Mouse (Mus musculus) liver, postnatal 0 days (tissue): ENCODE results near the gene Supt3. TPM values are rescaled to one million over a fixed set of nuclear protein-coding genes. Genes with fewer than 3 reads are reported as not detected.

Source experiments
- ATAC-seq: fragments of 200-750 bp; cut with Nextera tagmentation; 2 replicates; pipeline ENCODE4 v1.8.0; 2017; ENCODE audit warnings: mild to moderate bottlenecking, moderate library complexity
- DNase-seq: peaks from one replicate; pipeline ENCODE4 v3.0.0-alpha.2; 2016
- H3K27ac ChIP-seq: fragments of 300-500 bp; sonication (generic); 2 replicates; pipeline ENCODE4 v1.5.1; 2014; ENCODE audit warnings: antibody characterized with exemption, moderate library complexity, mild to moderate bottlenecking, low read depth
- H3K27me3 ChIP-seq: fragments of 300-500 bp; sonication (generic); 2 replicates; pipeline ENCODE4 v1.6.1; 2014; ENCODE audit warnings: low read length, control low read depth, mixed read lengths; ENCODE audit not compliant: insufficient read depth
- H3K36me3 ChIP-seq: fragments of 300-500 bp; sonication (generic); replicated peaks from 2 replicates; pipeline ENCODE4 v1.6.1; 2014; ENCODE audit warnings: mild to moderate bottlenecking, control low read depth, low read length, moderate library complexity, mixed read lengths; ENCODE audit not compliant: insufficient read depth
- H3K4me1 ChIP-seq: fragments of 300-500 bp; sonication (generic); 2 replicates; pipeline ENCODE4 v1.6.1; 2014; ENCODE audit warnings: antibody characterized with exemption, mild to moderate bottlenecking, control low read depth; ENCODE audit not compliant: insufficient read depth
- H3K4me2 ChIP-seq: fragments of 300-500 bp; sonication (generic); 2 replicates; pipeline ENCODE4 v1.6.1; 2014; ENCODE audit warnings: low read depth, mild to moderate bottlenecking, low read length, moderate library complexity, mixed read lengths
- H3K4me3 ChIP-seq: fragments of 300-500 bp; sonication (generic); 2 replicates; pipeline ENCODE4 v1.5.1; 2014; ENCODE audit warnings: low read depth, low read length
- H3K9ac ChIP-seq: fragments of 300-500 bp; sonication (generic); replicated peaks from 2 replicates; pipeline ENCODE4 v1.6.1; 2014; ENCODE audit warnings: mild to moderate bottlenecking, moderate library complexity
- H3K9me3 ChIP-seq: fragments of 300-500 bp; sonication (generic); 2 replicates; pipeline ENCODE4 v1.6.1; 2016; ENCODE audit warnings: mild to moderate bottlenecking, control low read depth, low read length, mixed read lengths
- CTCF ChIP-seq: sonication (generic); IDR thresholded peaks from 2 replicates; pipeline ENCODE4 v1.5.1; 2016; ENCODE audit warnings: antibody characterized with exemption, low read depth
- EP300 ChIP-seq: IDR thresholded peaks from 2 replicates; pipeline ENCODE4 v1.6.1; 2016; ENCODE audit warnings: antibody characterized with exemption, low read depth, mild to moderate bottlenecking
- WGBS: fragments of 180-500 bp; shearing (Covaris S2); extraction: QIAGEN DNeasy Blood & Tissue Kit; methylation state at CpG from one replicate; pipeline ENCODE4 v1.1.7; 2014; ENCODE audit not compliant: insufficient replicate concordance; 5-methylcytosine and 5-hydroxymethylcytosine counted together
- polyA plus RNA-seq: library from polyadenylated mRNA; unstranded; fragments of >200 nt; fragmentation: Nextera tagmentation; extraction: Ambion mirVana; gene quantifications from 2 replicates; pipeline ENCODE4 v1.2.1, GENCODE M21; 2015

Supt3 gene
- polyA plus RNA-seq, 1 experiment from 2014 or later: 5.0 TPM

DNA sequence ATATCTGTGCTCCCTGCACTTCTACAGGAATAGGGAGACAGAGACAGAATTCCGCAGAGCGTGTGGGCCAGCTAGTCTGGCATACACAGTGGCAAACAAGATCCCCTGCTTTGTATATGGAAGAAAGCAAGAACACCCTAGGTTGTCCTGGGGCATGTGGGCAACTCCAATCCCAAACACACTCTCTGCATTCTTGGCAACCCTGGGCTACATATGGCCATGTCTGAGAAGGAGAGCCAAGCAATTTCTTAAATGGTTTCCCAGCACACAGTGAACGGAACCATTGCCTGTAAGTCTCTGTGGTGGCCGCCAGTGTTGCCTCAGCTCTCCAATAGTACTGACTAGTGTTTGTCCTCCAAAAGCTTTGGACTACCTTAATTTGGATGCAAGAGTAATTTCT, 351.7 kb downstream of the Supt3 start:
- no peak overlapping the region for H3K4me3 ChIP-seq
- no peak for DNase-seq
- no peak overlapping the region for H3K27ac ChIP-seq
- H3K9ac ChIP-seq: no peak overlapping the region
- ATAC-seq: no peak
- H3K9me3 ChIP-seq: no peaks in the 10 kb centered on the region
- no peak overlapping the region for H3K4me2 ChIP-seq
- WGBS: 87% methylated on average over 4 of the region's 4 CpGs
- H3K4me1 ChIP-seq: no peaks in the 10 kb centered on the region
- no peaks in the 10 kb centered on the region for H3K27me3 ChIP-seq
- H3K36me3 ChIP-seq: no peaks in the 10 kb centered on the region
- TF ChIP-seq CTCF: no peak
- no peak for TF ChIP-seq EP300

- H3K9me3 ChIP-seq: no peaks in the 10 kb centered on the region
- WGBS: 80% methylated on average over 10 of the region's 10 CpGs
- DNase-seq (no peak), ATAC-seq (no peak)
- no peak overlapping the region for H3K9ac ChIP-seq
- H3K27ac ChIP-seq: no peak overlapping the region
- TF ChIP-seq CTCF: no peak
- TF ChIP-seq EP300: no peak
- H3K4me2 ChIP-seq: no peak overlapping the region
- no peak overlapping the region for H3K4me3 ChIP-seq
- H3K4me1 ChIP-seq: no peaks in the 10 kb centered on the region
- H3K36me3 ChIP-seq: no peaks in the 10 kb centered on the region
- H3K27me3 ChIP-seq: no peaks in the 10 kb centered on the region
Measured at GRCm38 (mm10) chr17:45133501-45134400, 356.8 kb downstream of the Supt3 start.

DNA sequence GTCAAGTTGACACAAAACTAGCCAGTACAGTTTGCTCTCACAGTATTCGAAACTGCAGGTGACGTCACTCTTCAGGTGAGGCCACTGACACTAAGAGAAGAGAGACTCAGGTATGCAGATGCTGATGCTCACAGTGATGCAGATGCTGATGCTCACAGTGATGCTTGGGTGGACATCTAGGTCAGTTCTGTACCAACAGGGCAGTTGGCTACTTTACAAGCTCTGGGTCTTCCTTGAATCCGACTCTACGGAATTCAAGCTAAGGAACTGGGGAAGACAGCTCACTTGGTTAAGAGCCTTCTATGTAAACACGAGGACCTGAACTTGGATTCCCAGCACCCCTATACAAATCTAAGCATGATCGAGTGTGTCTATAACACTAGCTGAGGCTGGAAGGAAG, 359.5 kb downstream of the Supt3 start:
- Histone ChIP-seq H3K4me3 (no peak overlapping the region), H3K4me1 (no peaks in the 10 kb centered on the region), H3K27ac (no peak overlapping the region), H3K9ac (no peak overlapping the region), H3K4me2 (no peak overlapping the region), H3K36me3 (no peaks in the 10 kb centered on the region), H3K27me3 (no peaks in the 10 kb centered on the region), H3K9me3 (no peaks in the 10 kb centered on the region)
- TF ChIP-seq EP300: no peak
- DNase-seq (no peak), ATAC-seq (no peak)
- 78% methylated on average over 6 of the region's 6 CpGs for WGBS

GRCm38 (mm10) chr17:45143043-45143442, 366.1 kb downstream of the Supt3 start:
- 72% methylated on average over 6 of the region's 6 CpGs for WGBS
- no peaks in the 10 kb centered on the region for H3K36me3 ChIP-seq
- no peak for ATAC-seq

GRCm38 (mm10) chr17:45144656-45145055, 367.7 kb downstream of the Supt3 start:
- Histone ChIP-seq H3K9ac (no peak overlapping the region), H3K9me3 (no peaks in the 10 kb centered on the region), H3K4me2 (no peak overlapping the region), H3K27ac (no peak overlapping the region), H3K36me3 (no peaks in the 10 kb centered on the region), H3K4me3 (no peak overlapping the region), H3K27me3 (no peaks in the 10 kb centered on the region), H3K4me1 (no peaks in the 10 kb centered on the region)
- ATAC-seq (no peak), DNase-seq (no peak)
- WGBS: 83% methylated on average over 14 of the region's 14 CpGs
- TF ChIP-seq EP300 (no peak), CTCF (no peak)

More at GRCm38 (mm10) chr17:45143043-45143442, 366.1 kb downstream of the Supt3 start:
- Histone ChIP-seq H3K4me3 (no peak overlapping the region), H3K4me2 (no peak overlapping the region), H3K4me1 (no peaks in the 10 kb centered on the region), H3K27me3 (no peaks in the 10 kb centered on the region), H3K27ac (no peak overlapping the region), H3K9ac (no peak overlapping the region), H3K9me3 (no peaks in the 10 kb centered on the region)
- no peak for DNase-seq
- TF ChIP-seq EP300 (no peak), CTCF (no peak)

- H3K9me3 ChIP-seq: no peaks in the 10 kb centered on the region
- no peak overlapping the region for H3K4me2 ChIP-seq
- H3K4me3 ChIP-seq: no peak overlapping the region
- ATAC-seq: no peak
- H3K36me3 ChIP-seq: no peaks in the 10 kb centered on the region
- no peaks in the 10 kb centered on the region for H3K27me3 ChIP-seq
- no peak overlapping the region for H3K27ac ChIP-seq
- WGBS: 84% methylated on average over 17 of the region's 17 CpGs
- TF ChIP-seq EP300 (no peak), CTCF (no peak)
- DNase-seq: no peak
- H3K4me1 ChIP-seq: no peaks in the 10 kb centered on the region
- H3K9ac ChIP-seq: no peak overlapping the region
Measured at GRCm38 (mm10) chr17:45151312-45151929, 374.5 kb downstream of the Supt3 start.
